Mouse (Mus musculus) G1E (cell line): ENCODE data around the gene Efcab6.

Experiments
- CTCF ChIP-seq: IDR thresholded peaks from 2 replicates; pipeline ENCODE4 v1.5.1; 2012; ENCODE audit warnings: low read depth, low read length, inconsistent platforms, mixed read lengths
- GATA1 ChIP-seq: IDR thresholded peaks from 2 replicates; pipeline ENCODE4 v1.6.1; 2012; ENCODE audit warnings: borderline replicate concordance, low read length, inconsistent platforms, mixed read lengths
- POLR2AphosphoS5 ChIP-seq: IDR thresholded peaks from 2 replicates; pipeline ENCODE4 v1.6.1; 2012; ENCODE audit warnings: low read depth, low read length, inconsistent platforms; ENCODE audit not compliant: insufficient replicate concordance

- TF ChIP-seq CTCF (no peak), GATA1 (no peak), POLR2AphosphoS5 (no peak)
Measured at GRCm38 (mm10) chr15:84053859-84054258, 11.3 kb downstream of the Efcab6 start.
